Mouse (Mus musculus): ENCODE results near the gene Rab10.

Rab10 gene

GRCm38 (mm10) chr12:3235646-3236161 lies 74.1 kb downstream of the Rab10 start:
- DNase-seq: peak; percentile 97

DNA sequence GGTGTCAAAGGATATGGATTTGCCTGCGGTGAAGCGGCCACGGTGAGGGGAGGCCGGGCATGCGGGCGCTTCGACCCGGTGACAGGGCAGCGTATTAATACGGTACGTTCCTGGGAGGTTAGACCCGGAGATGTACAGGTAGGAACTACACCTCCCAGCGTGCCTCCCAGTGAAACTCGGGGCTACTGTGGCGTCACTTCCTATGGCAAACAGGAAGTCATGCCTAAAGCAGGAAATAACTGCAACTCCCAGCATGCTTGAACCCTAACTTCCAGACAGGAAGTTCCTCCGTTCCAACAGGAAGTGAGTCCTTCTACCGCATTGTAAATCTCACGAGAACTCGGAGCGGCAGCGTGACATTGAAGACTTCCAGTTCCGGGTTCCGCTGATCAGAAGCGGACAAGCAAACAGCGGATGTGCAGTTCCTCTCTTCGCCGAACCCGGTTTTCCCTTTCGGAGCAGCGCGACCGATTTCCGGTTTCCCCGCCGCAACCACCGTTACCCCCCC lies 74.6 kb downstream of the Rab10 start:
- peak; percentile 92 for DNase-seq

DNA sequence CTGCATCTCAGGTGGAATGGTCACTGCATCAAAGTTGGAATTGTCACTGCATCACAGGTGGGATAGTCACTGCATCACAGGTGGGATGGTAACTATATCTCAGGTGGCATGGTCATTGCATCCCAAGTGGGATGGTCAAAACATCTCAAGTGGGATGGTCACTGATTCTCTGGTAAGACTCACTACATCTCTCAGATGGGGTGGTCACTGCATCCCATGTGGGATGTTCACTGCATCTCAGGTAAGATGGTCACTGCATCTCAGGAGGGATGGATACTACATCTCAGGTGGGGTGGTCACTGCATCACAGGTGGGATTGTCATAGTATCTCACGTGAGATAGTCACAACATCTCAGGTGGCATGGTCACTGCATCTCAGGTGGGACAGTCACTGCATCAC lies 75.7 kb downstream of the Rab10 start:
- DNase-seq: no peak

- DNase-seq: no peak
These were observed 86.4 kb downstream of the Rab10 start for GRCm38 (mm10) chr12:3223352-3223751.

DNA sequence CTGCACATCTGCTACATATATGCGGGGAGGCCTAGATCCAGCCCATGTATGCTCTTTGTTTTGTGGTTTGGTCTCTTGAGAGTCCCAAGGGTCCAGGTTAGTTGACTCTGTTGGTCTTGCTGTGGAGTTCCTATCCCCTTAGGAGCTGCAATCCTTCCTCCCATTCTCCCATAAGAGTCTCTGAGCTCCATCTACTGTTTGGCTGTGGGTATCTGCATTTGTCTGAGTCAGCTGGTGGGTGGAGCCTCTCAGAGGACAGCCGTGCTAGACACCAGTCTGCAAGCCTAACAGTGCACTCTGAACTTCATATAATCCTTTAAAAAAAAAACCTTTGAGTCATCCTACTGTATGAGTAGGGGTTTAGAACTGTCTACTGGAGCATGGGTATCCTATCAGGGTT lies 99.6 kb downstream of the Rab10 start:
- DNase-seq: no peak

GRCm38 (mm10) chr12:3209163-3209562 lies 100.6 kb downstream of the Rab10 start:
- no peak for DNase-seq

All from kidney, postnatal 10 days (tissue).